Mouse (Mus musculus) urinary bladder, adult 2 months (tissue): ENCODE measurements around the gene Qrich2. TPM values are rescaled to one million over a fixed set of nuclear protein-coding genes. Genes with fewer than 3 reads are reported as not detected.
"Not testable (repeated sequence)": the region's sequence is repeated elsewhere in the genome, so short reads cannot be mapped to it uniquely, and the experiment has no call there.

ENCODE experiments used
- DNase-seq: peaks from one replicate; pipeline ENCODE4 v3.0.0; 2022; ENCODE audit warnings: low spot score
- polyA plus RNA-seq: library from polyadenylated mRNA; depleted of rRNA; stranded (reverse); fragments of >200 nt; gene quantifications from 2 replicates; pipeline ENCODE4 v1.2.3, GENCODE M21; 2012; rRNA removed

The Qrich2 gene
- polyA plus RNA-seq, result 0.06 and 0.12 TPM in 2 replicates

DNA sequence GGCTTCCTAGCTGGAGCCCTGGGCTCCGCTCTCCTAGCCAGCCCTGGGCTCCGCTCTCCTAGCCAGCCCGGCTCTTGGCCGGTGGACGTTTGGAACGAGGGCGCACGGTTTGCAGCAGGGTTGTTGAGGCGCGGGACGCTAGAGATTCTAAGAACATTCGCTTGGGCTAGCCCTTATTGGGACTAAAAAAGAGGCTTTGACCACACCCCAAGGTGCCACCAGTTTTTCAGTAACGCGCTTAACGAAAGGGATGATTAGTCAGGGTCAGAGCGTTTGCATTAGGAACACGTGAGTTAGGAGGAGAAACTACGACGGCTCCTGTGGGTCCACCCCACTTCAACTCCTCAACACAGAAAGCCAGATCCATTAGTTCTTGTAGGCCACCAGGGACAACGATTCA lies at the start of gene Qrich2:
TSS of gene Qrich2 (minus strand) at position 101 of the 400 bp plus-strand sequence.
- DNase-seq, result no peak

DNA sequence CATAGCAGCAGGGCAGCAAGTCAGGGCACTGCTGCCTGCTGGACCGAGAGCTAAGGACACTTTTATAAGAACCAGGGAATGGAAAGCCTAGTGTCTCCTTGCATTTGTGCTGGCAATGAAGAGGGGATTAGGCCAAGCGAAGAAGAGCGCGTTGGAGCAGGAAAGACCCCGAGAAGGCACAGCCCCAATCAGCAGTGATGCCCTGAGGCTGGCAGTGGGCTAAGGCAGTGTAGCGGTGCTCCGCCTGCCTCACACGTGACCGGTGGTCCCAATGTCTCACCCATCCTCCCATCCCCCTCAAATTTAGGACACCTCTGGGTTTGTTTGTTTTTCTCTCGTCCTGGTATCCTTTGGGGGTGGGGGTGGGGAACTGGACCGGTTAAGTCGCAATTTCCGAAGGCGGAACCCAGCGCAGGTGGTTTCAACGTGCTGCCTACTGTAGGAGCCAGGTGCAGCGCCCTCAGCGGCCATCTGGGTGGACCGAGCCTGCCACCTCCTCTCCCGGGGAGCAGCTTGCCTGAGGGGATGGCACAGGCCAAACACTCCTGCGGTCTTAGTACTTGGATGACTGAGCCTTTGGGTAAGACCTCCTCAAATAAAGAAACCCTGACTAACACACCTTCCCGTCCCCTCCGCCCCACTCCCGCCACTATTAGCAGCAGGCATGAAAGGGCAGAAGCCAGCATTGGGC lies 49.4 kb upstream of the Qrich2 start:
- DNase-seq, result no peak

DNA sequence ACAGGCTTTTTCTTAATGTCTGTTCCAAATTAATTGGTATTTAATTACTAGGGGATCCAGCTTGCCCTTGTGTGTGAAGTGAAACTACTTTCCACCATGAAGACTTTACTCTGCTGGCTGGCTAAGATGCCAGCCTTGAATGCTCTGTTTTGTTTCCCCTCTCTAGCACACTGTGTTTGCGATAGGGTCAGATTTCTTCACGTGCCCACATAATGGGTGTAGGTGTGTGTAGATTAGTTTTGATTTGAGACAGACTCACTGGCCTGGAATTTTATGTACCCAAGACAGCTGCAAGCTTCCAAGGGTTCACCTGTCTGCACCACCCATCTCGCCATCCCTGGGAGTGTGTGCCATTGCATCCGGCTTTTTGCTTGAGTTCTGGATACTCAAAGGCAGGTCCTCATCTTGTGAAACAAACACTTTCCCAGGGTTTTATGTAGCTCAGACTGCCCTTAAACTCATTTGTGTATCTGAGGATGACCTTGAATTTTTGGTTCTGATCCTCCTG lies 47.5 kb upstream of the Qrich2 start:
- no peak for DNase-seq

DNA sequence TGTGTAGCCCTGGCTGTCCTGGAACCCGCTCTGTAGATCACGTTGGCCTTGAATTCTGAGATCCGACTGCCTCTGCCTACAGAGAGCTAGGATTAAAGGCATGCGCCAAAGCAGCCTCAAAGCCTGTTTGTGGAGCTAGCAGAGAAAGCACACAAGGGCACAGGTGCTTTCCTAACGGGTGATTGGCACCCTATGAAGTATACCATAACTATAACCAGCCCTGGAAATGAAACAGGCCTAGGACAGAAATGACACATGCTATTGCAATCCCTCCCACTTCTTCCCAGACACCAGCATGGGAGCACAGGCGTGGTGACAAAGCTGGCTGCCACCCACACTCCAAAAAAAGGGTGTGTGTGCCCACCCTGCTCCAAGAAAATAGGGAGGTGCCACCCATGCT lies 46.9 kb upstream of the Qrich2 start:
- no peak for DNase-seq

DNA sequence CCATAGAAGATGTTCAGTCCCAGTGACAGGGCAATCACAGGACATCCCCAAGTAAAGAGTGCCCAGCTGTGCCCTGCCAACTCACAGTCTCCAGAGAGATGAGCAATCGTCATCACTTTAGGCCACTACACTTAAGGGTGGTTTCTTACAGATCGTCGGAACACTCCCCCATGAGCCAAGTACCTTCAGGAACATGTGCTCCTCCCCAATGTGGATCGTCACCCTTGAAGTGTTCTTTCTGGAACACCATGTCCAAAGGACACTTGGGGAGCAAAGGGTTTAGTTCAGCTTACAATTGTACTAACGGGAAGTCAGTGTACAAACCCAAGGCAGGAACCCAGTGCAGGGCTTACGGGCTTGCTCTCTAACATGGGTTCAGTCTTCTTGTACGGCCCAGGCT lies 46.1 kb upstream of the Qrich2 start:
- no peak for DNase-seq

DNA sequence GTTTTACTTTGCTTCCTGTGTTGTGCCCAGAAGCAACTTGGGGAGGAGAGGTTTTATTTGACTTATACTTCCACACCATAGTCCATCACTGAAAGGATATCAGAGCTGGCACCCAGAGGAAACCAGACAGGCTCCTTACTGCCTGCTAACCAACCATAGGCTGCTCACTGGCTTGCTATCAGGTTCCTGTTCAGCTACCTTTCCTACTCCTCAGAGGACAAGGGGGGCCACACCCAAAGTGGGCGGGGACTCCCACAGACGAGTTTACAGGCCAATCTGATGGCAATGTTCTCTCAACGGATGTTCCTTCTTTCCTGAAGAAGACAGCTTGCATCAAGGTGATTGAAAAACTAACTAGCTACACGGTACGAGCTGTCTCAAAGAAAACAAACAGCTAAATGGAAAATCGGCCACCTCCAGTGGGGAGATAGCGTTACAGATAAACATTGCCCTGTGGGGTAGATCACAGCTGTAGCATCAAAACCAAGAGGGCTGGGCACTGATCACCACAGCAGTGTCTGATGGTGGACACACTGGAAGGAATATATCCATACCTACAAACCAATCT lies 45.3 kb upstream of the Qrich2 start:
- DNase-seq, result no peak

DNA sequence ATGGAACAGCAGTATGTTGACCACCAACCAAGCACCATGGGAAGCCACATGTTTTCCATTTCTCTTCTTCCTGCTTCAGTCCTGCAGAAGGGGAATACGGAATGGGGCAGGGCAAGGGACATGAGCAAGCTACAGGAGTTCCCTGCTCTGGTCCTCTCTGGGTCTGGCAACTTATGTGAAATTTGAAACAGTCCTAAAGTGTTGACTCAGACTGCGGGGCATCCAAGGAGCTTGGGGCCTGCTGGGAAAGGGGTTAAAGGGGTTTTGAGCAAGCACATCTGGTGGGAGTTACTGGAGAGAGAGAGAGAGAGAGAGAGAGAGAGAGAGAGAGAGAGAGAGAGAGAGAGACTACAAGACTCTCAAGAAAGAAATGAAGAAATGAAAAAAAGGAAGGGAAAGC lies 42.6 kb upstream of the Qrich2 start:
- DNase-seq, result no peak

DNA sequence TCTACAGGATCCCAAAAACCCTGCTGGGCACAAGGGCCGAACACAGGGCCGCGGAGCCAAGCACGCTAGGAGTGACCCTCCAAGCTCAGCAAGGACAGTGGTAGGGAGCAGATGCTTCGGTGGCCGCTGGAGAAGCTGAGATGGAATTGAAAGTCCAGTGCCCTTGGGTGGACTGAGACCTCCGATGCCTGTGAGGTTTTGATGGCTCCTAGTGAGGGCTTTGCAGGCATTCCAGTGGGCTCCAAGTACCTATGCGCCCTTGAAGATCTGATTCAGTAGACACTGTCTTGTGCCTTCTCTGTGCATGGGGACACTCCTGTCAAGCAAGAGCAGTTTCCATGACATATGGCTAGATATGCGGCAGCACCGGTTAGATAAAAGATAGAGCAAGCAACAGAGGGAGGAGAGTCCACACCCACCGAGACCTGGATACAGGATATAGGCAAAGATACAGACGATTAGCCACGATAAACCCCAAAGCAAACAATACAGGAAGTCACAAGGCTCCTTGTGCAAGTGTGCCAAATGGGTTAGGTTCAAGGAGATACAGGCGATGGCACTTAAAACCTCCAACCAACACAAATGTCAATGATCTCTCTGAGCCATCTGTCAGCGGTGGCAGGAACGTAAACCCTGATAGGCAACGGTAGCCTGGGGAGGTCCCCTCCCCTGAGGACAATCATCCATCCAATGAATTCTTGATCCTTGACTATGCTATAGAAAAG lies 40.3 kb upstream of the Qrich2 start:
- DNase-seq, result no peak

DNA sequence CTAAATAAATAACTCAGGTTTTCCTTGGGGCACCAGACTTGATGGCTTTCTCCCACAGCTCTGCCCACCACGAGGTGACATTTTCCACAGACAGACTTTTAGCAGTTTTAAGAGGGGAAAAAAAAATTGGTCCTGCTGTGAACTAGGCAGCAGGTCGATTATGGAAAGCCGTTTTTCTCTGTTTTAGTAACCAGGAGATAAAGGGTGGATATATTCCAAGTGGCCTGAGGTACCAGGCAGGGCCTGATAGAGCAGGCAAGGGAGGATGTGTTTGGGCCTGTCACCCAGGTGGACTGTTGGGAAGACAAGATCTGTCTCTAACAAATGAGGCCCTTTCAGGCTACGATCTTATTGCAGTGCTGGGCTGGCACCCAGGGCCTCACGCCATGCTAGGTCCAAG lies 39.5 kb upstream of the Qrich2 start:
- no peak for DNase-seq

DNA sequence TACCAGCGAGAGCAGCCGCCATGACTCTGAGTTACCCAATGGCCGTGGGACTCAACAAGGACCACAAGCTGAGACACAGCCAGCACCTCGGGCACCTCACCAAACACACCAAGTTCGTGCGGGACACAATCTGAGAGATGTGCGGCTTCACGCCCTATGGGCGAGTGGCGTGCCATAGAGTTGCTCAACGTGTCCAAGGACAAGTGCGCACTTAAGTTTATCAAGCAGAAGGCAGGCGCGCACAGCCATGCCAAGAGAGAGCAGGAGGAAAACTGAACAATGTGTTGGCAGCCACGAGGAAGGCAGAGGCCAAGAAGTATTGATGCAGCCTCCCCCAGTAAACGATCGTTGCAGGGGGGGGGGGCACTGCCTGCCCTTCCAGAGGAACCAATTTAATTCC lies 38.5 kb upstream of the Qrich2 start:
- DNase-seq, result no peak

DNA sequence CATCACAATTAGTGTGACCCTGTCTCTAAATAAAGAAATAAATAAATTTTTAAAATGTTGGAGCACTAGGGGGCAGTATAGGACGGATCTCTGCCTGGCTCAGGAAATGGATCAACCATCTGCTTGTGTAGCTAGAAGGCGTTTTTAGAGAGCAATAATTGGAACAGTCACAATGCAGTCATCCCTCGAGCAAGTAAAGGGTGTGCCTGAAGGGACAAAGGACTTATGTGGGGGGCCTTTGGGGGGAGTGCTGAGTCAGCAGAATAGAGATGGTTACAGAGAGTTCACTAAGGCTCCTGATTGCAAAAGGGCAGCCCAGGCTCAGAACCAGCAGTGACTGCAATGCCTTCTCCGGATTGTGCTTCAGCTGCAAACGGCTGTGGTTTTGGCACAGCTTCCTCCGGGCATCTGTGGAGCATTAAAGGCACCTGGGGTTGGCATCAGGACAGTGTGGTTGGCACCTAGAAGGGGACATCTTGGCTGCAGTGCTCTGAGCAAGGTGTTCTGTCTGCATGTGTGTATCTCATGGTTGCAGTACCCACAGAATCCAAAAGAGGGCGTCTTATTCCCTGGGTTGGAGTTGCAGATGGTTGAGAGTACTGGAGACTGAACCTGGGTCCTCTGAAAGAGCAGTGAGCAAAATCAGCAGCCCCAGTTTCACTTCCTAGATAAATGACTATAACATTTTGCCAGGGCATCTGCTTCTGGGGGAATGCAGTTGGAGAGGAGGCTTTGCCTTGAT lies 35.1 kb upstream of the Qrich2 start:
- DNase-seq, result no peak

DNA sequence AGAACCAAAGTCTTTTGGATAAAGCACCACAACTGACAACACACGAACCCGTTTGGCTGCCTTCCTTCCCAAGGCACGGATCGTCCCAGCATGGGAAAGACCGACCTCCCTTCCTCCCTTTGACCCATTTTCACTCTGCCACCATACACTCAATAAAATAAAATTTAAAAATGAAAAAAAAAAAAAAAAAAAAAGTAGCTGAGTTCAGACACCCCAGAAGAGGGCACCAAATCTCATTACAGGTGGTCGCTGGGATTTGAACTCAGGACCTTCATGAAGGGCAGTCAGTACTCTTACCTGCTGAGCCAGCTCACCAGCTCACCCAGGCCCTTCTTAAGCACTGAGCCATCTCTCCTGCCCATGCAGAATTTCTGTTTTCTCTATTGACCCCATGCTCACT lies 33.0 kb upstream of the Qrich2 start:
- DNase-seq, result no peak

DNA sequence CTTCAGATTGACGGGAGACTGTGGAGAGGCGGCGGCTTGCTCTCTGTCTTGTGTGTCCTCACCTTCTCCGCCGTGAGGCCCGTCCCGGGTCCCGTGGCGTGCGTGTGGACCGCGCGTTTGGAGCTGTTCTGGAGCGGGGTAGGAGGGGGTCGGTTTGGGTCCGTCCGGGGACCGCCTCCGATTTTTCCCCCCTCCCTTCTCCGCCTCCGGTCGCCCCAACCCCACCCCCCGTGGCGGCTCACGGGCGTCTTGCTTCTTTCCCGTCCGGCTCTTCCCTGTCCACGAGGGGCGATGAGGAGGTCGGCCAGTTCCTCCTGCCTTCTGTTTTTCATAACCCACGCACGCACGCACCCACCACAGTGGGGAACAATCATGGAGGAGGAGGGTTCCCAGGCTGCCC lies 32.6 kb upstream of the Qrich2 start:
- DNase-seq, result no peak

DNA sequence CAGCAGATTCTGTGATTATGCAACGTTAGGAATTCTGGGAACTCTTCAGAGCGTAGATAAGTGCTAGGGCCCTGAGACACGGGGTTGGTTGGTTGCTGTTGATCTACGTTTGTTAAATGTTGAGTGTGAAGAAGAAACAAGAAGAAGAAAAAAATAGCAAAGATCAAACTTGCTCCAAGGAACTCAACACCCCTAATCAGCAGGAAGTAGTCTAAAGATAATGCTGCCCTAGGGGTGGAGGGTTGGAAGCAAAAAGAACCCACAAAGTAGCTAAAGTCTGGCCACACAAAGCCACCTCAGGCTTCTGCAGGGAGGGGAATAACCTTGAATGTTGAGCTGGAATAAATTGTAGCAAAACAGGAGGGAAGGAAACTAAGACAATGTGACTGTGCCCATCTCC lies 31.3 kb upstream of the Qrich2 start:
- no peak for DNase-seq

DNA sequence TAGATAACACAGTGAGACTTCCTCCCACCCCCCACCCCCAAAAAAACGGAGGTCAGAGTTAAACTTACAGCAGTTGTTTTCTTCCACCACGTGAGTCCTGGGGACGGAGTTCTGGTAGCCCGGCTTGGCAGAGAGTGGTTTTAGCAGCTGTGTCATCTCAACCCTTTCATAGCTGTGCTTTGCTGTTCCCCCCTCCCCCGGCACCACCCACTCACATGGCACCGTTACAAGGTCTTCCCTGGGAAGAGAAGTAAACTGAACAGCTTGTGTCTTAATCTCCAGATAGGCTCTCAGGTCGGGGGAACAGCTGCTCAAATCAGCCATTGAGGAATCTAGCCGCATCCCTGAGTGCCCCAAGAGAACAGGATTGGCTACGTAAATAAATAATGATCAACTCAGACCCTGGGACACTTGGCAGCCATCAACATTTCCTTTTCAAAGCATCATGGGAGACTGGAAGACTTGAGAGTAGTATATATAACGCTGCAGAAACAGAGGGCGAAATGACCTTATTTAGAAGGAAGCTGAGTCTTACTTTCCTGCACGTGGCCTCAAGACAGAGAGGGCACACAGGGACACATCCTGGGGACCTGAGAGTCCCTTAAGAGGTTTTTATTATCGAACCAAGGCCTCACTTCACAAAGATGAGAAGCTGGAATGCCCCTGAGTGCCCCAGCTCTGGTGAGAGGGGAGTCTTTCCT lies 28.6 kb upstream of the Qrich2 start:
- no peak for DNase-seq

DNA sequence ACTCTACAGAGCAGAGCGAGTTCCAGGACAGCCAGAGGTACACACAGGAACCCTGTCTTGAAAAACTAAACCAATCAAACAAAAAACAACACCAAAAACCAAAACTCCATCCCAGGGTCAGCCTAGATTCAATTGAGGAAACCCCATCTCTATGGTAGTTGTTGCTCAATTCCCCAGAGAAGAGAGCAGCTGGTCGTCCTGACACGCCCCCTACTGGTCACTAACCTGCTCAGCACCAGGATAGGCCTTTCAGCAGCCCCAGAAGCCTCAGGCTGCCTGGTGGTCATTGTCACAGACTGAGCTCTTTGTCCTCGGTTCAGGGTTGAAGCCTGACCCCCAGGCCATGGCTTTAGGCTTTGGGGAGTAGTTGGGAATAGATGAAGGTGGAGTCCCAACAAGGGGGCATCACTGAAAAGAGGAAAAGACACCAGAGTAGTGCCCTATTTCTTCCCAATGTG lies 27.8 kb upstream of the Qrich2 start, which contains the start of gene Prpsap1:
TSS of gene Prpsap1 (minus strand) at position 408 of the 458 bp plus-strand sequence.
- DNase-seq, result no peak

DNA sequence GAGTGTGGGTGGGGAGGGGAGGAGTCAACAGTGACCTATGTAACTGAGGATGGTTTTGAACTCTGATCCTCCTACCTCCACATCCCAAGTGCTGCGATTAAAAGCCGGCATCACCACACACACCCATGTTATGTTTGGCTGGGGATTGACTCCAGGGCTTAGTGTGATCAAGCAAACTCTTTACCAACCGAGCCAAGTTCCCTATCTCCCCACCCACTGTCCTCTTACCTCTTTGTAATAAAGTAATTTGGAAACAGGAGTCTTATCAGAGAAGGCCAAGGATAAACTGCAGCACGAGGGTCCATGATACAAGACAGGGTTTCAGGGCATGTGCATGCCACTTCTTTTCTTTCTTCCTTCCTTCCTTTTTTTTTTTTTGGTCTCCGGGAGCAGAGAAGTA lies 27.1 kb upstream of the Qrich2 start:
- DNase-seq, result no peak

DNA sequence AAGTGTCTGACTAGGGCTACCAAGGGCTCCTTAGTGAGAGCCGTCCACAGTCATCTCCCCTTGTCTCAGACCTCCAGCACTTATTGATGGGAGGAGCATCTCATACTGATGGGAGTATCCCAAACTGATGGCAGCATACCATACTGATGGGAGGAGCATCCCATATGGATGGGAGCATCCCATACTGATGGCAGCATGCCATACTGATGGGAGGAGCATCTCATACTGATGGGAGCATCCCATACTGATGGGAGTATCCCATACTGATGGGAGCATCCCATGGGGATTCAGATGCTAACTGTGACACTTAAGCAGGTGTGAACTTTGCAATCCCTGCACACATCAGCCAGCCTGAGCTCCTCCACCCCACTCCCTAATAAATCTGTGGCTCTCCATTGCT lies 26.5 kb upstream of the Qrich2 start:
- not testable (repeated sequence) for DNase-seq

DNA sequence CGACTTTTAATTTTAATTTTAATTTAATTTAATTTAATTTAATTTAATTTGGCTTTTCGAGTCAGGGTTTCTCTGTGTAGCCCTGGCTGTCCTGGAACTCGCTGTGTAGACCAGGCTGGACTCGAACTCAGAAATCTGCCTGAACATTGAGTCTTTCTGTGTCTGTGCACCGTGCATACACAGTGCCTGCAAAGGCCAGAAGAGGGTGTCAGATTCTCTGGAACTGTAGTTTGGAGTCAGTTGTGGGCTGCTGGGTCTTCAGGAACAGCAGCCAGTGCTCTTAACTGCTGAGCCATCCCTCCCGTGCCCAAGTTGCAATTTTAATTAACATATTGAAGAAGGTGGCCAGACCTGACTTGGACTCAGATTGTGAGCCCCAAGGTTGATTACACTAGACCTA lies 25.3 kb upstream of the Qrich2 start:
- no peak for DNase-seq

DNA sequence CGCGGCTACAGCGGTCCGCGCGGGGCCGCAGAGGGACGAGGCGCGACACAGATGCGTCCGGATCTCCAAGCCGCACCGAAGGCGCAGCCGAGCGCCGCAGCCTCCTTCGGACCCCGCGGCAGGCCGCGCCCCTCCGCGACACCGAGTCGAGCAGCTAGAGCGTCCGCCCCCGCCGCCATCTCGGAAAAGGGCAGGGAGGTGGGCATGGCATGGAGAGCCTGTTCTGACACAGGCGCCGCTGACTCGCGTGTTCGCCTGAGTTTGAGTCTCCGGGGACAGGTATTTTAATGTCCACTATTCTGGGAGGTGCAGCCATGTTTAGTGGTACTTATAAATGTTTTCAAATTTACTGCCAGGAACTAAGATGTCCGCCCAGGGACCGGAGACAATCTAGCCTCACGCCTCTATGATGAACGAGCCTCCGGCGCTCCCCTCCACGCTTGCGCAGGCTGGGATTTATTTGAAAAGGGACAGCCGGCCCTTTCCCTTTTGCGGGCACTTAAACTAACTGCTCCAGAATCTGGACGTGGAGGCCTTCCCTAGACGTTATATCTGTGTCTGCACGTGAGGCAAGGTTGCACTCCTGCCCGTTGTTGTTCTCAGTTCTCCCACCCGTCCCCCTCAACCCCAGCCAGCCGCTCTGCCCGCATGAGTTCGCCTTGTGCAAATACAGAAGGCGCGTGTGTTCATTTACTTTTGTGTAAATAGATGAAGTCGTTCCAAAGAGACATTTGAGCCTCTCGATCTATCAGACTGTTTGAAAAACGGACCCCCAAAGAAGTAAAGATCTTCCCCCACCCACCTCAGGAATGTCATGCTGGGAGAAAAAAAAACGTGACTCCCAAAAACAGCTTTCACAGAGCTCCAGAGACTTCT lies 24.4 kb upstream of the Qrich2 start:
- peak; percentile 87 for DNase-seq
